Mouse (Mus musculus) pancreas, adult 10 weeks (tissue): ENCODE measurements around the gene Chrd. TPM values are rescaled to one million over a fixed set of nuclear protein-coding genes. Genes with fewer than 3 reads are reported as not detected.

Experiments
- polyA plus RNA-seq: library from polyadenylated mRNA; stranded (reverse); fragments of 350-450 nt; fragmentation: Illumina TruSeq; extraction: RNeasy Lipid Tissue Mini Kit (QIAGEN cat#74804); gene quantifications from one replicate; pipeline ENCODE4 v1.2.3, GENCODE M21; 2015; ENCODE audit warnings: low read depth, low replicate concordance; ENCODE audit not compliant: insufficient read depth

The Chrd gene
- polyA plus RNA-seq: 1.8 TPM

GRCm38 (mm10) chr16:20732925-20733730 lies at the start of gene Chrd:
Chrd (plus strand) TSS chr16:20733127.

GRCm38 (mm10) chr16:20693111-20693701 lies 39.7 kb upstream of the Chrd start, which contains the start of gene Fam131a:
Fam131a (plus strand) TSS chr16:20693241.

GRCm38 (mm10) chr16:20717181-20717977 lies 15.5 kb upstream of the Chrd start, which contains the start of the genes Polr2h and Clcn2:
Polr2h (plus strand) TSS chr16:20717665.
Clcn2 (minus strand) TSS chr16:20717746.

GRCm38 (mm10) chr16:20733731-20734730 lies 1.1 kb downstream of the Chrd start, which contains the start of gene Thpo:
Thpo (minus strand) TSS chr16:20734511.

Other genes with a start within 250 kb of the Chrd start
- 21.2 TPM for gene Eif2b5, start 234.3 kb upstream of the Chrd start, polyA plus RNA-seq
- 14.7 TPM for gene Dvl3, start 216.1 kb upstream of the Chrd start, polyA plus RNA-seq
- 57.8 TPM for gene Ap2m1, start 197.6 kb upstream of the Chrd start, polyA plus RNA-seq
- 25.1 TPM for gene Abcf3, start 184.6 kb upstream of the Chrd start, polyA plus RNA-seq
- 12.7 TPM for gene Vwa5b2, start 143.7 kb upstream of the Chrd start, polyA plus RNA-seq
- 4.9 TPM for gene Eef1akmt4, start 121.5 kb upstream of the Chrd start, polyA plus RNA-seq
- not detected for gene Gm49333, start 121.5 kb upstream of the Chrd start, polyA plus RNA-seq
- gene Alg3, start 121.4 kb upstream of the Chrd start, polyA plus RNA-seq: 9.1 TPM
- gene Camk2n2, start 111.8 kb upstream of the Chrd start, polyA plus RNA-seq: 3.7 TPM
- 0.79 TPM for gene Ece2, start 103.3 kb upstream of the Chrd start, polyA plus RNA-seq
- 33.6 TPM for gene Psmd2, start 81.5 kb upstream of the Chrd start, polyA plus RNA-seq
- gene Eif4g1, start 64.8 kb upstream of the Chrd start, polyA plus RNA-seq: 81.8 TPM
- gene Fam131a, start 39.9 kb upstream of the Chrd start, polyA plus RNA-seq: 3.5 TPM
- gene Polr2h, start 15.5 kb upstream of the Chrd start, polyA plus RNA-seq: 9.7 TPM
- 4.5 TPM for gene Clcn2, start 15.4 kb upstream of the Chrd start, polyA plus RNA-seq
- gene Thpo, start 1.4 kb downstream of the Chrd start, polyA plus RNA-seq: not detected